ENCODE assay signal across 16 mouse cellular contexts in the genomic region with DNA sequence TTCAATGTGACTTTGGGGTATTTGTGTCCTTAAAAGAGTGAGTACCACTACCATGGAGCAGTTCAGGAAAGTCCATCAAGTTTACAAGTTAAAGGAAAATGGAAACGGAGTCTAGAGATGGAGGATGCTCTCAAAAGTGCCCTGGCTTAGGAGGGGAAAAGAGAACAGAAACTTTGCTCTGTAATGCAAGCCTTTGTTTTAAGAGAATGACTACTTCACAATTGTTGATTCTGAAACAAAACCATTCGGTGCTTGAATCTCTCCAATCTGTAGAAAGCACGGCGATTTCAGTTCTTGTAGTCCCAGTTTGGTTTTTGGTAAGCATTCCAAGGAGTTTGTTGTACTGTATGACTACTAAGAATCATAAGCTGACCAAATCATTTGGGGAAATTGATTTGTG.
"Had no signal": no experiment of that assay in that cellular context is flagged by ENCODE, and none has a peak within 500 bp of the region (broad histone marks: within the 10 kb centered on the region; RNA-seq: fewer than 3 reads in every experiment).

No protein-coding gene starts in this region.

- H3K9ac ChIP-seq: neural tube, embryonic 13.5 days; neural tube, embryonic 15.5 days; stomach, embryonic 15.5 days had no signal

- H3K27ac ChIP-seq: neural tube, embryonic 13.5 days; neural tube, embryonic 15.5 days; stomach, embryonic 15.5 days; stomach, postnatal 0 days had no signal

- H3K4me3 ChIP-seq: neural tube, embryonic 13.5 days; neural tube, embryonic 15.5 days; stomach, embryonic 15.5 days had no signal

- H3K9me3 ChIP-seq: neural tube, embryonic 13.5 days; neural tube, embryonic 15.5 days; stomach, embryonic 15.5 days had no signal

- H3K4me2 ChIP-seq: neural tube, embryonic 13.5 days; neural tube, embryonic 15.5 days; stomach, embryonic 15.5 days had no signal

- H3K4me1 ChIP-seq: neural tube, embryonic 15.5 days; stomach, embryonic 15.5 days had no signal

- H3K36me3 ChIP-seq: neural tube, embryonic 13.5 days; neural tube, embryonic 15.5 days; stomach, embryonic 15.5 days had no signal

- DNase-seq: retina, postnatal 1 day; right cerebral cortex, adult 18-20 months; right cerebral cortex, postnatal 14 days; right cerebral cortex, postnatal 25 days; right cerebral cortex, postnatal 4 days; spleen, adult 18-20 months; thymus, adult 18-20 months; thymus, adult 2 months; thymus, postnatal 14 days; thymus, postnatal 25 days; thymus, postnatal 36 days; thymus, postnatal 4 days had no signal

- H3K27me3 ChIP-seq: neural tube, embryonic 13.5 days; neural tube, embryonic 15.5 days; stomach, embryonic 15.5 days had no signal
